Mouse (Mus musculus) bone marrow, adult 2 months (tissue): ENCODE measurements at regions not wholly inside any gene's neighbourhood (a gene's known extent, or its start where the extent isn't known, plus 50 kb on each side); places are given as distances from the start of the nearest gene placed in this dataset.
"Not testable (repeated sequence)": the region's sequence is repeated elsewhere in the genome, so short reads cannot be mapped to it uniquely, and the experiment has no call there.

ENCODE experiments used
- H3K27ac ChIP-seq: fragments of 200-500 bp; 2 replicates; pipeline ENCODE4 v1.5.1; 2012; ENCODE audit warnings: low read depth, mild to moderate bottlenecking, control low read depth, inconsistent platforms, low read length; ENCODE audit not compliant: control insufficient read depth, poor library complexity, insufficient read depth
- H3K4me1 ChIP-seq: fragments of 200-500 bp; 2 replicates; pipeline ENCODE4 v1.6.1; 2011; ENCODE audit warnings: low read length; ENCODE audit not compliant: control insufficient read depth, insufficient read depth
- H3K4me3 ChIP-seq: fragments of 200-500 bp; replicated peaks from 2 replicates; pipeline ENCODE3; 2011; ENCODE audit warnings: mild to moderate bottlenecking, low read depth, low read length, control low read depth; ENCODE audit not compliant: control insufficient read depth
- CTCF ChIP-seq: fragments of 200-500 bp; IDR thresholded peaks from 2 replicates; pipeline ENCODE4 v1.5.1; 2011; ENCODE audit warnings: low read length, control low read depth; ENCODE audit not compliant: control insufficient read depth, insufficient read depth
- POLR2A ChIP-seq: fragments of 200-500 bp; IDR thresholded peaks from 2 replicates; pipeline ENCODE4 v1.6.1; 2011; ENCODE audit warnings: low read depth, mild to moderate bottlenecking, control low read depth, low read length, borderline replicate concordance; ENCODE audit not compliant: control insufficient read depth
- WGBS: fragments of 180-500 bp; shearing (Covaris S2); methylation state at CpG from one replicate; pipeline ENCODE4 v1.1.7; 2018; 5-methylcytosine and 5-hydroxymethylcytosine counted together

DNA sequence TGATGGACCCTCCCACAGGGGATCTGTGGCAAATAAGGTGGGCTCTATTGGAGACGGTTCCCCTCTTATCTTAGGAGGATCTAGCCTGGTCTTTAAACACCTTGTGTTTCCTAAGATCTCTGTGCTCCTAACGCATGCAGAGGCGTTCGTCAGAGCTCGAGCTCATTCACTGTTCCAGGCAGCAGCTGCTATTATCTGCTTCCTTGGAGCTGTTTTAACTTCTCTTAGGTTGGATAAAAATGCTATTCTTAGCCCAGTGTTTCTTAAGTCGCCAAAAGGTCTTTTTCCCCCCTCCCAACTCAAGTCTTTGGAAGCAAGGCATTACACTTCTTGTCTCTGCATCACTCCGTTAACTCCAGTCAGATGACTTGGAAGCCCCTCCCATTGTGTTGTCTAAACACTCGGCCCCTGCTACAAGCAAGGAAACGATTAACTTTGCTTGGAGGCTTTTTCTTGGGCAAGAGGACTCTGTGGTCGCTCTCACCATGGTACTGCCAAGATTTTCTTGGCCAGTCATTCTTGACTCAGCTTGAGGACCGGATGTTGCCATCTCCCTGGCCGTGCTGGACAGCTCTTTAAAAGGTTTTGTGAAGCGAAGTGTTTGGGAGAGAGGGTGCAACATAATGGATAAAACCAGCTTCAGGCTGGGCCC is 185.6 kb downstream of the Diras2 start:
- 65% methylated on average over 13 of the region's 13 CpGs for WGBS
- Histone ChIP-seq H3K4me1 (no peaks in the 10 kb centered on the region), H3K27ac (no peak overlapping the region), H3K4me3 (no peak overlapping the region)
- no peak for TF ChIP-seq POLR2A
- TF ChIP-seq CTCF = no peak

DNA sequence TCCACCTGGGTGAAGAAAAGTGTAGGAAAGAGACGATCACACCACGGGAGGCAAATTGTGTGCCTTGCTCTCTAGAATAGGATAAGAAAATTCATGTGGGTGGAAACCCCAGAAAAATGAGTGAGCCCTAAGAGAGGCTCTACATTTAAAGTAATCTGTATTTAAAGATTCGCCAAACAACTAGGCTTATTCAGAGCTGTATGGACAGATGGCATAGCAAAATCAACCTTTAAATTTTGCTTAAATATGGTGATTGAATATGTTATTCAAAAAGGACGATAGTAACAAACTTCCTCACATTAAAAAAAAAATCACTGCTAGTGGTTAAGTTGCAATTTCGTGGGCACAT is 185.1 kb downstream of the Diras2 start:
- WGBS = 77% methylated on average over 5 of the region's 5 CpGs
- Histone ChIP-seq H3K27ac (no peak overlapping the region), H3K4me1 (no peaks in the 10 kb centered on the region), H3K4me3 (no peak overlapping the region)
- TF ChIP-seq CTCF (no peak), POLR2A (no peak)

GRCm38 (mm10) chr13:52347631-52348030 is 183.4 kb downstream of the Diras2 start:
- WGBS = 54% methylated on average over 2 of the region's 2 CpGs
- TF ChIP-seq POLR2A = no peak
- no peak for TF ChIP-seq CTCF
- H3K4me1 ChIP-seq = no peaks in the 10 kb centered on the region

GRCm38 (mm10) chr13:52349606-52350005 is 181.5 kb downstream of the Diras2 start:
- Histone ChIP-seq H3K4me3 (no peak overlapping the region), H3K27ac (no peak overlapping the region), H3K4me1 (no peaks in the 10 kb centered on the region)
- 85% methylated on average over 5 of the region's 5 CpGs for WGBS
- TF ChIP-seq POLR2A (no peak), CTCF (no peak)

More at GRCm38 (mm10) chr13:52347631-52348030, 183.4 kb downstream of the Diras2 start:
- H3K4me3 ChIP-seq = no peak overlapping the region
- H3K27ac ChIP-seq = no peak overlapping the region

DNA sequence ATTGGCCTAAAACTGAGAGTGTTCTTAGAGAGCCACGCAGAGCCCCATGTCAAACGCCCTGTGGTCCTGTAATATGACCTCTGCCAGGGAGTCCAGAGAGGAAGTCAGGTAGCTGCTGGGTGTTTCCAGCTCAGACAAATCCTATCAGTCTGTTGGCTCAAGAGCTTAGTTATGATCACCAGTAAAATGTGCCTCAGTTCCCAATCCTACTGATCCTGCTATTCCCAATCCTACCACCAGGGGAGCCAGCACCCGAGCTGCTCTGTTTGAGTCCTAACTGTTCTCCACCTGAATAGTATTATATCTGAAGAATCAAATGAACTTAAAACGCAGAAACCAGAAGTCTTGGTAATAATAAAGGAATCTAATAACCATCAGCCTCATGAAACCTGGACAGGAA is 178.5 kb downstream of the Diras2 start:
- H3K4me1 ChIP-seq = no peaks in the 10 kb centered on the region
- H3K4me3 ChIP-seq = no peak overlapping the region
- H3K27ac ChIP-seq = no peak overlapping the region
- WGBS = 65% methylated on average over 4 of the region's 4 CpGs
- no peak for TF ChIP-seq POLR2A
- TF ChIP-seq CTCF = peak; percentile 74

GRCm38 (mm10) chr13:52353437-52353836 is 177.6 kb downstream of the Diras2 start:
- Histone ChIP-seq H3K4me1 (no peaks in the 10 kb centered on the region), H3K27ac (no peak overlapping the region), H3K4me3 (no peak overlapping the region)
- 65% methylated on average over 3 of the region's 3 CpGs for WGBS
- no peak for TF ChIP-seq POLR2A
- TF ChIP-seq CTCF = no peak

DNA sequence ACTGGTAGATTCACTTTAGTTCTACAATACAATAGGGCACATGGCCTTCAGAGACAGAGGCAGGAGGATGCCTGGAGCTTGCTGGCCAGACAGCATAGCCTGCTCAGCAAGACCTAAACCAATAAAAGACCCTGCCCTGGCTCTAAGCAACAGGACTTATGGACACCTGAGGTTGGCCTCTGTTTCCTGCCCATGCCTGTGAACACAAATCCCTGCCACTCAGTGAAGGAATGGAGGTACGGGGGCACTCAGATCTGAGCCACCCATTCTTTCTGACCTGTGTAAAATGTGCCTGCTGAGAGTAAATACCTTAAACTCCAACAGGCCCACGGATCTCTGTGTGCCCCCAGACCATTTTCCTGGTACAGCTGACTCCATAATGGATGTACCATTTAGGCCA is 177.1 kb downstream of the Diras2 start:
- no peak overlapping the region for H3K4me3 ChIP-seq
- TF ChIP-seq CTCF = no peak
- no peak for TF ChIP-seq POLR2A
- WGBS = 65% methylated on average over 2 of the region's 2 CpGs
- no peaks in the 10 kb centered on the region for H3K4me1 ChIP-seq
- no peak overlapping the region for H3K27ac ChIP-seq

DNA sequence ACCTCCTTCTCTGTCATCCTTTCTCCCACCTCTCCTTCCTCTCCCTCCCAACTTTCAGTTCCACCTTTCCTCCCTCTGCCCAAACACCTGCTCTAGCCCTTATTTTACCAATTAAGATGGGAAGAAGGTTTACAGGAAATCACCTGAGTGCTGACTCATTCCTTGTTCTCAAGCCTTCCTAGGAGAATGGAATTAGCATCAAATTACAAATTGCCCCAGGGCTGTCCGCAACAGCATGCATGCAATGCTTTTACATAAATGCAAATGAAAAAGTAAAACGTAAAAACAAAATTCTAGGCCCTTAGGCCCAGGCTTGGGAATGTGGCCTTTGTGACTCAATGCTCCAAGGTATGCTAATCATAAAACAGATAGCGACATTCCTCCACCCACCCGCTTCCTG is 175.2 kb downstream of the Diras2 start:
- H3K4me1 ChIP-seq, H3K4me3 ChIP-seq, H3K27ac ChIP-seq: not testable (repeated sequence)
- 95% methylated on average over 4 of the region's 4 CpGs for WGBS

- WGBS = 82% methylated on average over 4 of the region's 4 CpGs
- not testable (repeated sequence) for H3K4me1 ChIP-seq
These were observed 171.7 kb downstream of the Diras2 start for GRCm38 (mm10) chr13:52359332-52359731.

More at GRCm38 (mm10) chr13:52359332-52359731, 171.7 kb downstream of the Diras2 start:
- H3K4me3 ChIP-seq, H3K27ac ChIP-seq: not testable (repeated sequence)
